Mouse (Mus musculus): ENCODE measurements at regions not wholly inside any gene's neighbourhood (a gene's known extent, or its start where the extent isn't known, plus 50 kb on each side); places are given as distances from the start of the nearest gene placed in this dataset.
"Not testable (repeated sequence)": the region's sequence is repeated elsewhere in the genome, so short reads cannot be mapped to it uniquely, and the experiment has no call there.

DNA sequence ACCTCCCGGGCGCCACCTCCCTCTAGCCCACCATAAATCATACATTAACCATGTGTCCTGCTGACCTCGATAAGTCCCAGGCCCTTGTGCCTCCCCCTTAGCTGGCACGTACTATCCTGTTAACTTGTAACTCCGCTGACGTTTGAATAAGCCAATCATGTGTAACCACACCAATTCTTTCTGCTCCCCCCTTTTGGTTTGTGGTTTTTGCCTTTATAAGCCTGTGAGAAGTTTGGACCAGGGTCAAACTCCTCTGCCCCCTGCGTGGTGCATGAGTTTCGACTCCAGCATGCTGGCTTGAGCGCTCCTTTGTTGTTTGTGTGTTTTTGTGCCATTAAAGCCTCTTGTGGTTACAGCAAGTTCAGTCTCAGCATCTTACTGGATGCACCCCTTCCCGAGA, 138.4 kb upstream of the Samt2 start:
- not testable (repeated sequence) for H3K4me3 ChIP-seq (replicated peaks); H3K27me3 ChIP-seq (replicated peaks); H3K4me2 ChIP-seq (replicated peaks); H3K9ac ChIP-seq; H3K27ac ChIP-seq; H3K36me3 ChIP-seq; H3K9me3 ChIP-seq; H3K4me1 ChIP-seq (replicated peaks); ATAC-seq
- 78% methylated on average over 10 of the region's 10 CpGs for WGBS

DNA sequence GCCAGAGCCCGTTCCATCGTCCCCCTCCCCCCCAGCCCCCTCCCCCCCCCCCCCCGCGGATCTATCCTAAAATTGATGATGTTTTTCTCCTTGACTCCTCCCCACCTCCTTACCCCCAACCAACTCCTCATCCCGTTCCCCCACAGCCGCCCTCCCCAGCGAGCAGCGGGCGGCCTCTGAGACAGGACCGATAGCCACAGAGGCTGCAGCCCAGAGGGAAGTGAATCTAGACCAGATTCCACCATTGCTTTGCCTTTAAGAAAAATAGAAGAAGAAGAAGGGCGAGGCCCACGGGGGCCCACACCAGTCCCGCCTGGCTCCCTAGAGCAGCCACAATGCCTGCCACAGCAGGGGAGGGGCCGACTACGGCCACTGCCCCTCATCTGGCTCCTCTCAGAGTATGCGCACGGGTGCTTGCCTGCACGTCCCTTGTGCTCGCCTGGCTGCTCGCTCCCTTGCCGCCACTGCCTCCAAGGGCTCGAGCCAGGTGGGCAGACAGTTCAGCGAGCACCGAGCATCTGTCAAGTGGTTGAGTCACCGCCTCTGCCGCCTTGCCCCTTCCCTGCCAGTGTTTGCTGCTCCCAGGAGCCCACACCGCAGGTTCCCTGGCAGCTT, 134.6 kb upstream of the Samt2 start:
- peak overlapping the region; percentile 54 for H3K4me2 ChIP-seq (replicated peaks)
- H3K4me1 ChIP-seq (replicated peaks): no peaks in the 10 kb centered on the region
- H3K36me3 ChIP-seq: no peaks in the 10 kb centered on the region
- peak; percentile 59 for ATAC-seq
- no peaks in the 10 kb centered on the region for H3K27me3 ChIP-seq (replicated peaks)
- H3K9ac ChIP-seq: no peak overlapping the region
- no peaks in the 10 kb centered on the region for H3K9me3 ChIP-seq
- 49% methylated on average over 23 of the region's 27 CpGs for WGBS
- H3K4me3 ChIP-seq (replicated peaks): peak overlapping the region; percentile 12; the same call in 1 of the 2 replicates
- H3K27ac ChIP-seq: no peak overlapping the region

DNA sequence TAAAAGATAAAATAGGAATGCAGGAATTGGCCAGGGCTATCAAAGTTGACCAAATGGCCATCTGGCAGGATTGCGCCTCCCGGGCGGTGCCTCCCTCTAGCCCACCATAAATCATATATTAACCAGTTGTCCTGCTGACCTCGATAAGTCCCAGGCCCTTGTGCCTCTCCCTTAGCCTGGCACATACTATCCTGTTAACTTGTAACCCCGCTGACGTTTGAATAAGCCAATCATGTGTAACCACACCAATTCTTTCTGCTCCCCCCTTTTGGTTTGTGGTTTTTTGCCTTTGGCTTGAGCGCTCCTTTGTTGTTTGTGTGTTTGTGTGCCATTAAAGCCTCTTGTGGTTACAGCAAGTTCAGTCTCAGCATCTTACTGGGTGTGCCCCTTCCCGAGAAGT, 133.4 kb upstream of the Samt2 start:
- H3K9ac ChIP-seq; H3K36me3 ChIP-seq; H3K27ac ChIP-seq; ATAC-seq; H3K27me3 ChIP-seq (replicated peaks); H3K4me1 ChIP-seq (replicated peaks); H3K4me2 ChIP-seq (replicated peaks); H3K9me3 ChIP-seq; H3K4me3 ChIP-seq (replicated peaks): not testable (repeated sequence)
- 80% methylated on average over 8 of the region's 8 CpGs for WGBS

DNA sequence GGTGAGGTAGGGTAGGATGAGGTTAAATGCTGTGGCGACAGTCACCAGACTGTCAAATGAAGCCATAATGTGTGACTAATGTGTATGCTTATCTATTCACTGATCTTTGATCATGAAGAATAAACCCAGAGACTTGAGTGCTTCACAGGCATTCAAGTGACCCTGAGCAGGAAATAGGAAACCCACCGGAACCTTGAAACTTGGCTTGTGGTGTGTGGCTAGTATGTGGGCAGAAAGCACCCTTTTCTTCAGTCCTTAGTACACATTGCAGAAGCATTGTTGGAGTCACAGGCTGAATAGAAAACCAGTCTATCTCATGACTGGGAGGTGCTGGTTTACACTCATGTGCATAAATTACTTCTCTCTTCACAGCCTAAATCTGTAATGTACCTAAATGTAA, 91.4 kb upstream of the Samt2 start:
- ATAC-seq; H3K4me1 ChIP-seq (replicated peaks); H3K9ac ChIP-seq; H3K9me3 ChIP-seq; H3K36me3 ChIP-seq; H3K4me3 ChIP-seq (replicated peaks); H3K27ac ChIP-seq; H3K4me2 ChIP-seq (replicated peaks); H3K27me3 ChIP-seq (replicated peaks): not testable (repeated sequence)
- WGBS: 95% methylated on average over 1 of the region's 2 CpGs
